Mouse (Mus musculus) urinary bladder, adult 2 months (tissue): ENCODE data around the gene Nos3. TPM values are rescaled to one million over a fixed set of nuclear protein-coding genes. Genes with fewer than 3 reads are reported as not detected.

Experiments used
- DNase-seq: peaks from one replicate; pipeline ENCODE4 v3.0.0; 2022; ENCODE audit warnings: low spot score
- polyA plus RNA-seq: library from polyadenylated mRNA; depleted of rRNA; stranded (reverse); fragments of >200 nt; gene quantifications from 2 replicates; pipeline ENCODE4 v1.2.3, GENCODE M21; 2012

Nos3 gene
- polyA plus RNA-seq, 1 experiment, result 7.3 TPM

- DNase-seq, result no peak
These were observed 20.0 kb upstream of the Nos3 start for GRCm38 (mm10) chr5:24344477-24345051.

- DNase-seq, result no peak
These were observed 18.3 kb upstream of the Nos3 start for GRCm38 (mm10) chr5:24346313-24346712.

GRCm38 (mm10) chr5:24347186-24347875, 17.3 kb upstream of the Nos3 start:
- no peak for DNase-seq

GRCm38 (mm10) chr5:24348128-24348527, 16.5 kb upstream of the Nos3 start:
- peak; percentile 51 for DNase-seq

- no peak for DNase-seq
These were observed 16.1 kb upstream of the Nos3 start for GRCm38 (mm10) chr5:24348546-24348945.

- no peak for DNase-seq
These were observed 14.5 kb upstream of the Nos3 start for GRCm38 (mm10) chr5:24350073-24350472.

GRCm38 (mm10) chr5:24350531-24351250, 13.9 kb upstream of the Nos3 start:
- no peak for DNase-seq

- DNase-seq, result no peak
These were observed 13.3 kb upstream of the Nos3 start, which contains the start of gene Kcnh2 for GRCm38 (mm10) chr5:24351278-24351677. Gene Kcnh2 (minus strand): TSS chr5:24351604.

GRCm38 (mm10) chr5:24351701-24352171, 12.9 kb upstream of the Nos3 start:
- DNase-seq, result peak; percentile 56

GRCm38 (mm10) chr5:24352251-24352859, 12.3 kb upstream of the Nos3 start:
- no peak for DNase-seq

- DNase-seq, result no peak
These were observed 11.3 kb upstream of the Nos3 start for GRCm38 (mm10) chr5:24353327-24353726.

- no peak for DNase-seq
These were observed 7.8 kb upstream of the Nos3 start for GRCm38 (mm10) chr5:24356764-24357163.

GRCm38 (mm10) chr5:24357461-24357860, 7.1 kb upstream of the Nos3 start:
- no peak for DNase-seq

- DNase-seq, result peak; percentile 49
These were observed 3.7 kb upstream of the Nos3 start for GRCm38 (mm10) chr5:24360792-24361454.

- no peak for DNase-seq
These were observed 1.1 kb upstream of the Nos3 start for GRCm38 (mm10) chr5:24363467-24363866.

GRCm38 (mm10) chr5:24364061-24364460, 549 bp upstream of the Nos3 start:
- no peak for DNase-seq

GRCm38 (mm10) chr5:24364963-24365362, 353 bp downstream of the Nos3 start:
- DNase-seq, result no peak

GRCm38 (mm10) chr5:24365528-24365927, 918 bp downstream of the Nos3 start:
- no peak for DNase-seq

GRCm38 (mm10) chr5:24366426-24366825, 1.8 kb downstream of the Nos3 start:
- DNase-seq, result no peak

- no peak for DNase-seq
These were observed 5.2 kb downstream of the Nos3 start for GRCm38 (mm10) chr5:24369767-24370166.

- DNase-seq, result no peak
These were observed 9.2 kb downstream of the Nos3 start for GRCm38 (mm10) chr5:24373807-24374206.

- no peak for DNase-seq
These were observed 9.6 kb downstream of the Nos3 start for GRCm38 (mm10) chr5:24374216-24374615.
